Mouse (Mus musculus): ENCODE data around the gene Ltf.

- no peak for TF ChIP-seq EP300 (IDR thresholded peaks at IDR 0.05; ENCODE audit: low read depth)
- TF ChIP-seq CTCF (IDR thresholded peaks at IDR 0.05; ENCODE audit: low read depth) = no peak
These were observed 35.0 kb upstream of the Ltf start for GRCm38 (mm10) chr9:110984096-110984495.
